Mouse (Mus musculus): ENCODE measurements around the gene 1700001C19Rik.
A peak's percentile ranks its signal among the peaks of the same experiment; 100 is the strongest.
"Not testable (repeated sequence)": the region's sequence is repeated elsewhere in the genome, so short reads cannot be mapped to it uniquely, and the experiment has no call there.

1700001C19Rik gene

GRCm38 (mm10) chr17:47430815-47431214 lies 6.4 kb downstream of the 1700001C19Rik start:
- no peak for DNase-seq (ENCODE audit: low spot score in 2 of 2)

- DNase-seq (ENCODE audit: low spot score in 2 of 2) = no peak
Observed at GRCm38 (mm10) chr17:47428831-47429304, 8.3 kb downstream of the 1700001C19Rik start.

- no peak for DNase-seq (ENCODE audit: low spot score in 2 of 2)
Observed at GRCm38 (mm10) chr17:47427316-47427715, 9.9 kb downstream of the 1700001C19Rik start.

GRCm38 (mm10) chr17:47424186-47424585 lies 13.0 kb downstream of the 1700001C19Rik start:
- DNase-seq (ENCODE audit: low spot score in 2 of 2) = no peak

GRCm38 (mm10) chr17:47422616-47423015 lies 14.6 kb downstream of the 1700001C19Rik start:
- DNase-seq (ENCODE audit: low spot score in 2 of 2) = not testable (repeated sequence)

- no peak for DNase-seq (ENCODE audit: low spot score in 2 of 2)
Observed at GRCm38 (mm10) chr17:47421566-47421965, 15.6 kb downstream of the 1700001C19Rik start.

GRCm38 (mm10) chr17:47420195-47420594 lies 17.0 kb downstream of the 1700001C19Rik start:
- no peak for DNase-seq (ENCODE audit: low spot score in 2 of 2)

- DNase-seq (ENCODE audit: low spot score in 2 of 2) = not testable (repeated sequence)
Observed at GRCm38 (mm10) chr17:47409897-47410861, 27.0 kb downstream of the 1700001C19Rik start.

- DNase-seq (ENCODE audit: low spot score in 2 of 2) = peak in 1 of 2 experiments; percentile 45
Observed at GRCm38 (mm10) chr17:47408558-47408898, 28.6 kb downstream of the 1700001C19Rik start.

GRCm38 (mm10) chr17:47407717-47408557 lies 29.2 kb downstream of the 1700001C19Rik start:
- DNase-seq (ENCODE audit: low spot score in 2 of 2) = no peak

GRCm38 (mm10) chr17:47400451-47400850 lies 36.7 kb downstream of the 1700001C19Rik start, which contains the start of gene Guca1a:
Gene Guca1a, minus strand, starts transcription at chr17:47400584.
- DNase-seq (ENCODE audit: low spot score in 2 of 2) = no peak

GRCm38 (mm10) chr17:47399091-47399490 lies 38.1 kb downstream of the 1700001C19Rik start:
- DNase-seq (ENCODE audit: low spot score in 2 of 2) = no peak

- DNase-seq (ENCODE audit: low spot score in 2 of 2) = peak in 1 of 2 experiments; percentile 23
Observed at GRCm38 (mm10) chr17:47395376-47395913, 41.7 kb downstream of the 1700001C19Rik start.

- DNase-seq (ENCODE audit: low spot score in 2 of 2) = no peak
Observed at GRCm38 (mm10) chr17:47394223-47394869, 42.8 kb downstream of the 1700001C19Rik start.

GRCm38 (mm10) chr17:47386649-47387048 lies 50.5 kb downstream of the 1700001C19Rik start:
- DNase-seq (ENCODE audit: low spot score in 2 of 2) = peak; percentile 29 to 64

- DNase-seq (ENCODE audit: low spot score in 2 of 2) = no peak
Observed at GRCm38 (mm10) chr17:47385145-47385544, 52.0 kb downstream of the 1700001C19Rik start, which contains the start of gene Guca1b. Gene Guca1b, plus strand, starts transcription at chr17:47385393.

- DNase-seq (ENCODE audit: low spot score in 2 of 2) = no peak
Observed at GRCm38 (mm10) chr17:47384064-47384463, 53.1 kb downstream of the 1700001C19Rik start.

GRCm38 (mm10) chr17:47383266-47383665 lies 53.9 kb downstream of the 1700001C19Rik start:
- DNase-seq (ENCODE audit: low spot score in 2 of 2) = no peak

- no peak for DNase-seq (ENCODE audit: low spot score in 2 of 2)
Observed at GRCm38 (mm10) chr17:47381917-47382316, 55.3 kb downstream of the 1700001C19Rik start.

- no peak for DNase-seq (ENCODE audit: low spot score in 2 of 2)
Observed at GRCm38 (mm10) chr17:47378133-47378532, 59.0 kb downstream of the 1700001C19Rik start.

GRCm38 (mm10) chr17:47376779-47377280 lies 60.3 kb downstream of the 1700001C19Rik start:
- no peak for DNase-seq (ENCODE audit: low spot score in 2 of 2)

Data from spleen, postnatal 14 days (tissue).